Mouse (Mus musculus) thymus, adult 2 months (tissue): ENCODE measurements around the gene Hecw1. TPM values are rescaled to one million over a fixed set of nuclear protein-coding genes. Genes with fewer than 3 reads are reported as not detected.

Experiments used
- DNase-seq: peaks from one replicate; pipeline ENCODE4 v3.0.0; 2021
- H3K27ac ChIP-seq: fragments of 200-500 bp; 2 replicates; pipeline ENCODE4 v1.5.1; 2012; ENCODE audit warnings: low read length, control low read depth; ENCODE audit not compliant: control insufficient read depth, insufficient read depth
- H3K27me3 ChIP-seq: fragments of 200-500 bp; 2 replicates; pipeline ENCODE4 v1.6.1; 2012; ENCODE audit warnings: mild to moderate bottlenecking, low read length, moderate library complexity, mixed read lengths; ENCODE audit not compliant: control insufficient read depth, insufficient read depth
- H3K36me3 ChIP-seq: fragments of 200-500 bp; 2 replicates; pipeline ENCODE4 v1.6.1; 2012; ENCODE audit warnings: mild to moderate bottlenecking, low read length, moderate library complexity; ENCODE audit not compliant: control insufficient read depth, insufficient read depth
- H3K4me1 ChIP-seq: fragments of 200-500 bp; replicated peaks from 2 replicates; pipeline ENCODE4 v1.6.1; 2012; ENCODE audit warnings: low read length; ENCODE audit not compliant: control insufficient read depth, insufficient read depth
- H3K4me3 ChIP-seq: fragments of 200-500 bp; 2 replicates; pipeline ENCODE4 v1.5.1; 2012; ENCODE audit warnings: mild to moderate bottlenecking, low read length, control low read depth, moderate library complexity; ENCODE audit not compliant: control insufficient read depth, insufficient read depth
- CTCF ChIP-seq: fragments of 200-500 bp; IDR thresholded peaks from 2 replicates; pipeline ENCODE4 v1.5.1; 2012; ENCODE audit warnings: mild to moderate bottlenecking, control low read depth, low read length, moderate library complexity, borderline replicate concordance; ENCODE audit not compliant: control insufficient read depth, poor library complexity, insufficient read depth; ENCODE audit errors: extremely low read depth
- POLR2A ChIP-seq: fragments of 200-500 bp; IDR thresholded peaks from 2 replicates; pipeline ENCODE4 v1.6.1; 2012; ENCODE audit warnings: mild to moderate bottlenecking, low read length, control low read depth, moderate library complexity; ENCODE audit not compliant: control insufficient read depth, poor library complexity, insufficient read depth; ENCODE audit errors: extremely low read depth
- WGBS: fragments of 180-500 bp; shearing (Covaris S2); methylation state at CpG from one replicate; pipeline ENCODE4 v1.1.7; 2018; 5-methylcytosine and 5-hydroxymethylcytosine counted together
- polyA plus RNA-seq: library from polyadenylated mRNA; depleted of rRNA; stranded (reverse); fragments of >200 nt; gene quantifications from 2 replicates; pipeline ENCODE4 v1.2.3, GENCODE M21; 2012; rRNA removed

The Hecw1 gene
- polyA plus RNA-seq, 1 experiment, result 0.12 TPM

DNA sequence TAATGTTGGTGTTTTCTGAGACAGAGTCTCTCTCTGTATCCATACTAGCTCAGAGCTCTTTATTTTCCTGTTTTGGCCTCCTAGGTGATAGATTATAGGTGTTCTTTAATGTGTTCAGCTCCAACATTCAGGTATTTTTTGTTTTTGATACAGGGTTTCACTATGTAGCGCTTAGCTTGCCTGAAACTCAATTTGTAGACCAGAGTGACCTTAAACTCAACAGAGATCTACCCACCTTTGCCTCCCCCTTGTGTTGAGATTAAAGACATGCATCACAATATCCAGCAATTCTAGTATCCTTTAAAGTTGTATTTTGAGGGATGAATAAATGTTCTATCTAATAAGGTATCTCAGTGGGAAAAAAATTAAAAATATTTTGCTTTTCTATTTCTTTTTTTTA lies 345.0 kb downstream of the Hecw1 start:
- no peak for TF ChIP-seq CTCF
- no peak for TF ChIP-seq POLR2A
- H3K4me3 ChIP-seq, result no peak overlapping the region
- H3K4me1 ChIP-seq, result no peaks in the 10 kb centered on the region
- DNase-seq, result no peak
- no peaks in the 10 kb centered on the region for H3K36me3 ChIP-seq
- H3K27me3 ChIP-seq, result no peaks in the 10 kb centered on the region
- WGBS, result 97% methylated on average over 1 of the region's 1 CpGs
- no peak overlapping the region for H3K27ac ChIP-seq

Other genes with a start within 250 kb of the Hecw1 start
- gene Mrpl32, start 89.9 kb upstream of the Hecw1 start, polyA plus RNA-seq, result 10.3 and 11.9 TPM in 2 replicates
- 55.6 and 66.7 TPM in 2 replicates for gene Psma2, start 90.0 kb upstream of the Hecw1 start, polyA plus RNA-seq
- gene AW209491, start 106.9 kb upstream of the Hecw1 start, polyA plus RNA-seq, result 3.5 and 4.7 TPM in 2 replicates